Mouse (Mus musculus): ENCODE results near the gene Tdrd9. TPM values are rescaled to one million over a fixed set of nuclear protein-coding genes. Genes with fewer than 3 reads are reported as not detected.
"Not testable (repeated sequence)": the region's sequence is repeated elsewhere in the genome, so short reads cannot be mapped to it uniquely, and the experiment has no call there.

Tdrd9 gene
- polyA plus RNA-seq, 1 experiment from 2014 or later, result 0.79 TPM

DNA sequence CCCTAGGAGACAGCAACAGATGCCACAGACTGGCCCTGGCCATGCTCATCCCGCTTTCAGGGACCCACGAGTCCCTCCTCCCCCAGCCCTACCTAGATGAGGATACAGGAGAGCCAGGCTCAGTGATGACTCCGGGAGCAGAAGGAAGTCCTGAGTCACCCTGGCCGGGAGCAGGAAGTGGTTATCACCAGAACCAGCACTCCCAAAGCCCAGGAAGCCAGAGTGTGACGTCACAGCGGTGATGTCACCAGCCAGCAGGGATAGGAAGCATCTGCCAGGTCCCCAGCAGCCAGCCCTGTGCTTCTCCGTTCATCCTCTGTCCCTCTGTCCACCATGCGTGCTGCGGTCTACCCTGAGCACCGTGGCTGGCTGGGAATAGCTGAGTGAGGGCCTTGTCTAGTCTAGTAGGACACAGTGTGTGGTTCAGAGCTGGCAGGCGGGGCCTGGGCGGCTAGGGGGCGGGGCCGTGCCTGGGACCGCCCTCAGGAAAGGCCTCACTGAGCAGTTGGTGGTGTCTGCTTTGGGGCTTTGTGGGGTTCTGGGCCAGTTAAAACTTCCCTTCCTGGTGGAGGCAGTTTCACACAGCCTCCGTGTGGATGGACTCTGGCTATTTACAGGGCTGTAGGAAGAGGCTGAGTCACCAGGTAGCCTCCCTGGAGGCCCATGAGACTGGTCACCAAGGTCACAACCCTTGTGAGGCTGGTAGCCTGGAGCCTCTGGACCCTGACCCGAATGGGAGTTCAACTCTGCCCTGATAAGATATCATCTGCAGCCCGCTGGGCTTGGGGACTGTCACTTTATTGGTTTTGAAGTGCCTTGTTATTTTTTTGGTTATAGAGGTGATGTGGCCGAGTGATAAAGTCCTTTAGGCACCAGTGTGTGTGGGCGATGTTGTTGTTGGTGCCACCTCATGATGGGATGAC is 27.0 kb upstream of the Tdrd9 start:
- 0 out of 2 replicates have a peak, but pooled peaks have one; percentile 16 for ATAC-seq (ENCODE audit: low FRiP score, low read depth)
- H3K4me1 ChIP-seq; H3K4me2 ChIP-seq (replicated peaks); H3K9me3 ChIP-seq; H3K4me3 ChIP-seq; H3K9ac ChIP-seq (replicated peaks); H3K27me3 ChIP-seq; H3K36me3 ChIP-seq: not testable (repeated sequence)
- WGBS, result 71% methylated on average over 17 of the region's 20 CpGs
- H3K27ac ChIP-seq (replicated peaks), result peak overlapping the region; percentile 30; the same call in 1 of the 2 replicates

DNA sequence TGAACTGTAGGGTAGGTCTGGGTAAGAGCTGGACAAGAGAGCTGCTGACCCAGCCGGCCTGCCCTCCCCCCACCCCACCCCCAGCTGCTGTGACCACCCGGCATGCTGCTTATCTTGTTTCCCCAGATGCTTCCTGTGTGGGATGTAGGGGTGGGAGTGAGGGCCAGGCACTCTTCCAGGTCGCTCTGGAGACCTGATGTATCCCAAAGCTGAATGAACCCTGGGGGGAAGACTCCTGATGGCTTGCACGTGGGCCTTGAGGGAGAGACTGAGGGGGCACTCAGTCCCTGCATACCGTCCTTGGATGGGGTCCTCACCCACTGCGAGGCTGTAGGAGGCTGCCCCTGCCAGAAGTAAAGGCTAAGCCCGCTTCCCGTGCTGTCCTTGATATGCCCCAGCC is 26.2 kb upstream of the Tdrd9 start:
- Histone ChIP-seq H3K4me3 (no peak overlapping the region), H3K36me3 (no peaks in the 10 kb centered on the region), H3K4me2 (replicated peaks) (no peak overlapping the region), H3K9me3 (no peaks in the 10 kb centered on the region), H3K4me1 (0 out of 2 replicates have a peak, but pooled peaks cover 3% of the 10 kb centered on the region), H3K27me3 (no peaks in the 10 kb centered on the region), H3K9ac (replicated peaks) (no peak overlapping the region), H3K27ac (replicated peaks) (no peak overlapping the region)
- ATAC-seq (ENCODE audit: low FRiP score, low read depth), result no peak
- 71% methylated on average over 8 of the region's 8 CpGs for WGBS

DNA sequence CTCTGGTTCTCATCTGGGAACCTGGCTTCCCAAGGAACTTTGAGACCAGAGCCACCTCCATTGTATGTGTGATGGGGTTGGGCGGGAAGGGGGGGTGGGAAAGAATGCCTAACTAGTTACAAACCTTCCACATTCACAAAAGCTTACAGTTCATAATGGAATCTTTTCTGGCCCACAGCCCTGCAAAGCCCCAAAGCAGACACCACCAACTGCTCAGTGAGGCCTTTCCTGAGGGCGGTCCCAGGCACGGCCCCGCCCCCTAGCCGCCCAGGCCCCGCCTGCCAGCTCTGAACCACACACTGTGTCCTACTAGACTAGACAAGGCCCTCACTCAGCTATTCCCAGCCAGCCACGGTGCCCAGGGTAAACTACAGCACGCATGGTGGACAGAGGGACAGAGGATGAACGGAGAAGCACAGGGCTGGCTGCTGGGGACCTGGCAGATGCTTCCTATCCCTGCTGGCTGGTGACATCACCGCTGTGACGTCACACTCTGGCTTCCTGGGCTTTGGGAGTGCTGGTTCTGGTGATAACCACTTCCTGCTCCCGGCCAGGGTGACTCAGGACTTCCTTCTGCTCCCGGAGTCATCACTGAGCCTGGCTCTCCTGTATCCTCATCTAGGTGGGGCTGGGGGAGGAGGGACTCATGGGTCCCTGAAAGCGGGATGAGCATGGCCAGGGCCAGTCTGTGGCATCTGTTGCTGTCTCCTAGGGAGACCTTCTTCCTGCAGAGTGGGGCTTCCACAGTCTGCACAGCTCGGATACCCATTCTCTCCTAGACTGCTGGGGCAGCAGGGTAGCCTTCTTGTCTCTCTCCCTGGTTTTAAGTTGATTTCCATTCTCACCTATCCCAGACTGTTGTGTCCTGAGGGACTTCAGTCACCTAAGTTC is 25.3 kb upstream of the Tdrd9 start:
- not testable (repeated sequence) for H3K27ac ChIP-seq (replicated peaks)
- 67% methylated on average over 11 of the region's 15 CpGs for WGBS

GRCm38 (mm10) chr12:111946716-111947115 is 24.6 kb upstream of the Tdrd9 start:
- 60% methylated on average over 2 of the region's 2 CpGs for WGBS

More for the DNA sequence above, 25.3 kb upstream of the Tdrd9 start:
- H3K9ac ChIP-seq (replicated peaks); H3K4me1 ChIP-seq; ATAC-seq (ENCODE audit: low FRiP score, low read depth); H3K9me3 ChIP-seq; H3K36me3 ChIP-seq; H3K4me3 ChIP-seq; H3K27me3 ChIP-seq; H3K4me2 ChIP-seq (replicated peaks): not testable (repeated sequence)

DNA sequence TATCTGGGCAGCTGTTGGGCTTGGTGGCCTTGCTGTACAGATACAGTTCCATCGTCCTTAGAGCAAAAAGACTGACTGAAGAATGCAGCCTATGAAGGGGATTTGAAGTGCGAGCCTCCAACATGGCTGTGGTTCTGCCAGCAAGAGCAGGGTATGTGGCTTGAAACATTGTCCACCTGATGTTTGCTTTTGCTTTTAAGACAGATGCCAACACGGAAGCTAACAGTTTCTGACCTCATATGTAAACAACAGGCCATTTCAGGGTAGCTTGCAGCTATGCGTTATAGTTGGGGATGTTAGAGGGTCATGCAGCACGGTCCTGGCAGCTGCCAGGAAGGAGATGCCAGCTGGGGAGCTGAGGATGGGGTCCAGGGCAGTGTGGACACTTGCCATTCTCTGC is 20.9 kb upstream of the Tdrd9 start:
- H3K9ac ChIP-seq (replicated peaks), result no peak overlapping the region
- 0 out of 2 replicates have a peak, but pooled peaks cover 4% of the 10 kb centered on the region for H3K4me1 ChIP-seq
- H3K4me2 ChIP-seq (replicated peaks), result no peak overlapping the region
- no peaks in the 10 kb centered on the region for H3K9me3 ChIP-seq
- no peaks in the 10 kb centered on the region for H3K36me3 ChIP-seq
- H3K4me3 ChIP-seq, result no peak overlapping the region
- WGBS, result 81% methylated on average over 5 of the region's 5 CpGs
- H3K27ac ChIP-seq (replicated peaks), result no peak overlapping the region
- ATAC-seq (ENCODE audit: low FRiP score, low read depth), result no peak
- H3K27me3 ChIP-seq, result no peaks in the 10 kb centered on the region

More at GRCm38 (mm10) chr12:111946716-111947115, 24.6 kb upstream of the Tdrd9 start:
- Histone ChIP-seq H3K4me1 (0 out of 2 replicates have a peak, but pooled peaks cover 4% of the 10 kb centered on the region), H3K4me2 (replicated peaks) (no peak overlapping the region), H3K36me3 (no peaks in the 10 kb centered on the region), H3K9ac (replicated peaks) (no peak overlapping the region), H3K27me3 (no peaks in the 10 kb centered on the region), H3K9me3 (no peaks in the 10 kb centered on the region), H3K27ac (replicated peaks) (no peak overlapping the region), H3K4me3 (no peak overlapping the region)
- ATAC-seq (ENCODE audit: low FRiP score, low read depth), result no peak

DNA sequence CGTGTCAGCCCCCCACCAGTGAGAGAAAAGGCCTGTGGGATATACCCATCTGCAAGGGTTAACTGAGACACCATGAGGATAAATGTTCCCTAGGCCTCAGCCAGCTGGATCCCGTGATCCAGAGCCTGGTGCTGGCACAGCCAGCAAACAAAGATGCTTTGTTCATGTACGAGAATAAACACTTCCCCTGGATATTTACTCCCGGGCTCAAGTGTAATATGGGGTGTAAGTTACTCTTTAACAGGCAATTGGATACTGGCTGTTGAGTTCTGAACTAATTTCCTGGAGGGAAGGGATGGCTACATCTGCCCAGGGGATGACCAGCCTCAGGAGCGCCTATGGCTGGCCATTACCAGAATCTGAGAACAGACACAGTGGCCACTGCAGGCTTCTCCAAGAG is 19.7 kb upstream of the Tdrd9 start:
- WGBS, result 60% methylated on average over 5 of the region's 5 CpGs
- Histone ChIP-seq H3K27ac (replicated peaks) (no peak overlapping the region), H3K4me3 (no peak overlapping the region), H3K9me3 (no peaks in the 10 kb centered on the region), H3K4me1 (0 out of 2 replicates have a peak, but pooled peaks cover 4% of the 10 kb centered on the region), H3K36me3 (no peaks in the 10 kb centered on the region), H3K9ac (replicated peaks) (no peak overlapping the region), H3K4me2 (replicated peaks) (no peak overlapping the region), H3K27me3 (no peaks in the 10 kb centered on the region)
- no peak for ATAC-seq (ENCODE audit: low FRiP score, low read depth)

GRCm38 (mm10) chr12:111956173-111956572 is 15.2 kb upstream of the Tdrd9 start:
- Histone ChIP-seq H3K27ac (replicated peaks) (no peak overlapping the region), H3K9ac (replicated peaks) (no peak overlapping the region), H3K4me2 (replicated peaks) (no peak overlapping the region), H3K27me3 (no peaks in the 10 kb centered on the region), H3K36me3 (peaks cover 21% of the 10 kb centered on the region), H3K4me1 (0 out of 2 replicates have a peak, but pooled peaks cover 9% of the 10 kb centered on the region), H3K4me3 (no peak overlapping the region), H3K9me3 (0 out of 2 replicates have a peak, but pooled peaks cover 3% of the 10 kb centered on the region)
- ATAC-seq (ENCODE audit: low FRiP score, low read depth), result no peak
- 88% methylated on average over 5 of the region's 5 CpGs for WGBS

- 45% methylated on average over 9 of the region's 9 CpGs for WGBS
- H3K27me3 ChIP-seq, result no peaks in the 10 kb centered on the region
- no peak overlapping the region for H3K27ac ChIP-seq (replicated peaks)
- peaks cover 41% of the 10 kb centered on the region for H3K36me3 ChIP-seq
- no peak overlapping the region for H3K4me3 ChIP-seq
- H3K4me2 ChIP-seq (replicated peaks), result no peak overlapping the region
- H3K9ac ChIP-seq (replicated peaks), result no peak overlapping the region
- ATAC-seq (ENCODE audit: low FRiP score, low read depth), result peak; percentile 41; the same call in 1 of the 2 replicates
- H3K9me3 ChIP-seq, result 0 out of 2 replicates have a peak, but pooled peaks cover 3% of the 10 kb centered on the region
- H3K4me1 ChIP-seq, result 0 out of 2 replicates have a peak, but pooled peaks cover 4% of the 10 kb centered on the region
These were observed 13.1 kb upstream of the Tdrd9 start for GRCm38 (mm10) chr12:111958101-111958865.

GRCm38 (mm10) chr12:111963339-111963738 is 8.0 kb upstream of the Tdrd9 start:
- ATAC-seq (ENCODE audit: low FRiP score, low read depth), result no peak
- Histone ChIP-seq H3K27me3 (no peaks in the 10 kb centered on the region), H3K4me1 (peaks cover 18% of the 10 kb centered on the region), H3K27ac (replicated peaks) (no peak overlapping the region), H3K4me2 (replicated peaks) (no peak overlapping the region), H3K9ac (replicated peaks) (no peak overlapping the region), H3K4me3 (no peak overlapping the region), H3K9me3 (0 out of 2 replicates have a peak, but pooled peaks cover 3% of the 10 kb centered on the region), H3K36me3 (peaks cover 41% of the 10 kb centered on the region)
- 92% methylated on average over 5 of the region's 5 CpGs for WGBS

DNA sequence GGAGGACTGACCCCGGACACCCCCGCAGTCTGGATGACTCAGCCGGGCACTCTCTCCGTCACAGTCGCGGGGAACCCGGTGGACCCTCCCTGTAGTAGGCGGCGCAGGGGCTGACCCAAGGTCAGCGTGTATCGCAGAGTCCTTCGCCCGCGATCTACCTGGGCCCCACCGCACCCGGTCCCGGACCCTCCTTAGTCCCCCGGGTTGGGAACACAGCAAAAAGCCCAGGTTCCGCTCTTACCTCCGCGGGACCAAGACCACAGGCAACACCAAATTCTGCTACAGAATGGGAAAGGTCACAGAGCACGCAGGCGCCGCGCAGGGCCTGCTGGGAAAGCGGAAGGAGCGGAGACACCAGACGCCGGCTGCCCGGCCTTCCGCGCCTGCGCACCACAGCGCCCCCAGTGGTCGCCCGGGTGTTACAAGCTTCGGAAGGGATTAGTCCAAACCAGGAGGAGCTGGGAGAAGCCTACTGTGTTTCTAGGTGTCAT is 4.6 kb upstream of the Tdrd9 start, which contains the start of gene Atp5mpl:
TSS of gene Atp5mpl (minus strand) at position 295 of the 491 bp plus-strand sequence.
- H3K4me2 ChIP-seq (replicated peaks), result peak within 1 kb of the TSS; percentile 92
- peak within 1 kb of the TSS; percentile 54; the same call in 1 of the 2 replicates for H3K27ac ChIP-seq (replicated peaks)
- no peaks in the 10 kb centered on the region for H3K27me3 ChIP-seq
- peaks cover 18% of the 10 kb centered on the region for H3K4me1 ChIP-seq
- peak within 1 kb of the TSS; percentile 95 for H3K9ac ChIP-seq (replicated peaks)
- whole genome bisulfite sequencing, result under 1% methylated on average over 37 of the region's 37 CpGs
- H3K9me3 ChIP-seq, result no peaks in the 10 kb centered on the region
- peak; percentile 91 for ATAC-seq (ENCODE audit: low FRiP score, low read depth)
- peak within 1 kb of the TSS; percentile 95 for H3K4me3 ChIP-seq
- H3K36me3 ChIP-seq, result peaks cover 14% of the 10 kb centered on the region

GRCm38 (mm10) chr12:111970085-111970484 is 1.3 kb upstream of the Tdrd9 start:
- no peaks in the 10 kb centered on the region for H3K27me3 ChIP-seq
- no peaks in the 10 kb centered on the region for H3K9me3 ChIP-seq
- no peaks in the 10 kb centered on the region for H3K36me3 ChIP-seq
- peaks cover 12% of the 10 kb centered on the region for H3K4me1 ChIP-seq
- no peak overlapping the region for H3K4me2 ChIP-seq (replicated peaks)
- H3K27ac ChIP-seq (replicated peaks), result no peak overlapping the region
- no peak for ATAC-seq (ENCODE audit: low FRiP score, low read depth)
- 82% methylated on average over 4 of the region's 4 CpGs for WGBS
- no peak overlapping the region for H3K4me3 ChIP-seq
- H3K9ac ChIP-seq (replicated peaks), result no peak overlapping the region

Data from midbrain, embryonic 12.5 days (tissue).